Mouse (Mus musculus): ENCODE results near the gene Gm14214.

- TF ChIP-seq CTCF (IDR thresholded peaks at IDR 0.05; ENCODE audit: borderline replicate concordance, insufficient read depth, low read depth, low read length) (no peak), POLR2A (IDR thresholded peaks at IDR 0.05; ENCODE audit: borderline replicate concordance, insufficient read depth, low read length) (no peak)
Measured at GRCm38 (mm10) chr2:154803845-154804244, 34.0 kb upstream of the Gm14214 start.
